Mouse (Mus musculus): ENCODE results near the gene Ndufaf2. TPM values are rescaled to one million over a fixed set of nuclear protein-coding genes. Genes with fewer than 3 reads are reported as not detected.

The Ndufaf2 gene
- total and polyA plus RNA-seq, 3 experiments, result 37.1 to 117 (median 51.2) TPM

- Histone ChIP-seq H3K4me2 (ENCODE audit: insufficient read depth, low read depth, poor library complexity, severe bottlenecking) (no peak overlapping the region), H3K36me3 (replicated peaks in 1 of 2; ENCODE audit: control insufficient read depth in 1 of 2, insufficient read depth in 1 of 2, low read length in 1 of 2) (no peaks in the 10 kb centered on the region), H3K27me3 (replicated peaks) (no peaks in the 10 kb centered on the region), H3K79me2 (replicated peaks; ENCODE audit: control insufficient read depth, extremely low read depth, insufficient read depth, poor library complexity, severe bottlenecking) (no peaks in the 10 kb centered on the region), H3K4me1 (ENCODE audit: control insufficient read depth in 1 of 2, insufficient read depth in 2 of 2) (peaks cover 0 to 3% of the 10 kb centered on the region in 2 experiments; a peak in 1 of 4 replicates), H3K9me3 (replicated peaks; ENCODE audit: low read length) (peaks cover 2% of the 10 kb centered on the region), H3K4me3 (replicated peaks in 1 of 3; ENCODE audit: low read depth in 2 of 3, low read length in 2 of 3, poor library complexity in 1 of 3) (no peak overlapping the region), H3K9ac (ENCODE audit: insufficient read depth, low read depth) (no peak overlapping the region), H3K27ac (ENCODE audit: insufficient read depth, low read depth) (no peak overlapping the region)
- no peak for DNase-seq (ENCODE audit: extremely low read depth)
- dilution Hi-C loops (cut with MboI; ENCODE audit: extremely low pct_ligation_motif_present, extremely low pct_unique_long_range_greater_than_20kb, low sequenced_read_pairs), result no loop called here
- no peak for TF ChIP-seq MYC (IDR thresholded peaks at IDR 0.05; ENCODE audit: low read depth, low read length)
- TF ChIP-seq GABPA (IDR thresholded peaks at IDR 0.05; ENCODE audit: insufficient replicate concordance, low read depth, low read length), result no peak
- 0 out of 4 replicates have a peak, but pooled peaks of 1 of the 2 experiments have one; percentile 19 for TF ChIP-seq CTCF (conservative IDR thresholded peaks at IDR 0.05 in 1 of 2, IDR thresholded peaks at IDR 0.05 in 1 of 2; ENCODE audit: low read depth in 2 of 2, low read length in 2 of 2)
- in situ Hi-C loops (cut with MboI; ENCODE audit: low pct_ligation_motif_present, low pct_unique_long_range_greater_than_20kb, low sequenced_read_pairs), result no loop called here
Measured at GRCm38 (mm10) chr13:107983231-107983847, 175.1 kb downstream of the Ndufaf2 start.

DNA sequence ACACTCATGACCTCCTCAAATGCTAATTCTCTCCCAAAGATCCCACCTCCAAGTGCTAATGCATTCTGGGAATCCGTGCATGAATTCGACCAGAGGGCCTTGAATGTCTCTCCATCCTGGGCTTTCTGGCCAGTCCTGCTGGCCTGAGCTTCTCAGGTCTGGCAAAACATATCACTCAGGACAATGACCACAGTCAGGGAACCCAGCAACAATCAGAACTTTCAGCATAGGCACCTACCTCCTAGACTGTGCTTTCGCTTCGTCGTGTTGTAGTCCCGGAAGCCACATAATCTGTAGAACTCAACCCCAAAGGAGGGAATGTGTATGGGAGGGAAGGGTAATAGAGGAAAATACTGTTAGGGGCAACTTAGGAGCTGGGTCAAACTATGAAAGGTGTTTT is 179.0 kb downstream of the Ndufaf2 start:
- peaks cover 2% of the 10 kb centered on the region for H3K9me3 ChIP-seq (replicated peaks; ENCODE audit: low read length)
- H3K4me1 ChIP-seq (ENCODE audit: control insufficient read depth in 1 of 2, insufficient read depth in 2 of 2), result peaks cover 0 to 3% of the 10 kb centered on the region in 2 experiments; a peak in 1 of 4 replicates
- in situ Hi-C loops (cut with MboI; ENCODE audit: low pct_ligation_motif_present, low pct_unique_long_range_greater_than_20kb, low sequenced_read_pairs) (no loop called here), dilution Hi-C loops (cut with MboI; ENCODE audit: extremely low pct_ligation_motif_present, extremely low pct_unique_long_range_greater_than_20kb, low sequenced_read_pairs) (no loop called here)
- H3K27me3 ChIP-seq (replicated peaks), result no peaks in the 10 kb centered on the region
- TF ChIP-seq MAX (IDR thresholded peaks at IDR 0.05; ENCODE audit: low read length) (no peak), MEF2A (IDR thresholded peaks at IDR 0.05; ENCODE audit: borderline replicate concordance, low read depth, low read length) (no peak), KAT2A (IDR thresholded peaks at IDR 0.05; ENCODE audit: insufficient replicate concordance, low read length) (no peak), IRF4 (IDR thresholded peaks at IDR 0.05; ENCODE audit: low read depth, low read length) (no peak), NELFE (IDR thresholded peaks at IDR 0.05; ENCODE audit: low read depth, low read length) (no peak), SIN3A (IDR thresholded peaks at IDR 0.05; ENCODE audit: low read length) (no peak), SMC3 (IDR thresholded peaks at IDR 0.05; ENCODE audit: low read depth, low read length) (no peak), PAX5 (IDR thresholded peaks at IDR 0.05; ENCODE audit: low read length) (no peak), USF1 (IDR thresholded peaks at IDR 0.05; ENCODE audit: low read depth, low read length) (no peak), E2F4 (IDR thresholded peaks at IDR 0.05; ENCODE audit: insufficient replicate concordance, low read depth, low read length) (no peak), HCFC1 (IDR thresholded peaks at IDR 0.05; ENCODE audit: low read depth, low read length) (no peak), TBP (conservative IDR thresholded peaks at IDR 0.05; ENCODE audit: low read depth, low read length) (no peak), UBTF (IDR thresholded peaks at IDR 0.05; ENCODE audit: low read depth, low read length) (no peak), TCF12 (IDR thresholded peaks at IDR 0.05; ENCODE audit: low read depth, low read length) (no peak), CHD2 (IDR thresholded peaks at IDR 0.05; ENCODE audit: low read length) (no peak), RCOR1 (conservative IDR thresholded peaks at IDR 0.05; ENCODE audit: low read depth, low read length) (no peak), POLR2AphosphoS2 (IDR thresholded peaks at IDR 0.05; ENCODE audit: low read depth, low read length) (no peak), POLR2A (IDR thresholded peaks at IDR 0.05; ENCODE audit: low read depth, low read length) (no peak), CTCF (conservative IDR thresholded peaks at IDR 0.05 in 1 of 2, IDR thresholded peaks at IDR 0.05 in 1 of 2; ENCODE audit: low read depth in 2 of 2, low read length in 2 of 2) (no peak)
- no peak for DNase-seq (ENCODE audit: extremely low read depth)
- H3K36me3 ChIP-seq (replicated peaks in 1 of 2; ENCODE audit: control insufficient read depth in 1 of 2, insufficient read depth in 1 of 2, low read length in 1 of 2), result no peaks in the 10 kb centered on the region
- H3K4me2 ChIP-seq (ENCODE audit: insufficient read depth, low read depth, poor library complexity, severe bottlenecking), result no peak overlapping the region
- no peak overlapping the region for H3K4me3 ChIP-seq (replicated peaks in 1 of 3; ENCODE audit: low read depth in 2 of 3, low read length in 2 of 3, poor library complexity in 1 of 3)
- H3K79me2 ChIP-seq (replicated peaks; ENCODE audit: control insufficient read depth, extremely low read depth, insufficient read depth, poor library complexity, severe bottlenecking), result no peaks in the 10 kb centered on the region
- H3K9ac ChIP-seq (ENCODE audit: insufficient read depth, low read depth), result no peak overlapping the region
- H3K27ac ChIP-seq (ENCODE audit: insufficient read depth, low read depth), result no peak overlapping the region

Measured in CH12.LX (cell line).